Mouse (Mus musculus) hindbrain, embryonic 13.5 days (tissue): ENCODE data around the gene Gm42878. TPM values are rescaled to one million over a fixed set of nuclear protein-coding genes. Genes with fewer than 3 reads are reported as not detected.
A peak's percentile ranks its signal among the peaks of the same experiment; 100 is the strongest.

ENCODE experiments used
- ATAC-seq: fragments of 200-750 bp; cut with Nextera tagmentation; 2 replicates; pipeline ENCODE4 v1.8.0; 2017; ENCODE audit warnings: moderate TSS enrichment; ENCODE audit not compliant: low FRiP score
- H3K27ac ChIP-seq: fragments of 300-500 bp; sonication (generic); 2 replicates; pipeline ENCODE4 v1.5.1; 2015; ENCODE audit warnings: inconsistent platforms, mild to moderate bottlenecking, moderate library complexity
- H3K27me3 ChIP-seq: fragments of 300-500 bp; sonication (generic); 2 replicates; pipeline ENCODE4 v1.6.1; 2015; ENCODE audit warnings: mild to moderate bottlenecking, inconsistent platforms
- H3K36me3 ChIP-seq: fragments of 300-500 bp; sonication (generic); 2 replicates; pipeline ENCODE4 v1.6.1; 2015; ENCODE audit warnings: mild to moderate bottlenecking, inconsistent platforms
- H3K4me1 ChIP-seq: fragments of 300-500 bp; sonication (generic); replicated peaks from 2 replicates; pipeline ENCODE4 v1.6.1; 2015; ENCODE audit warnings: inconsistent platforms
- H3K4me2 ChIP-seq: fragments of 300-500 bp; sonication (generic); 2 replicates; pipeline ENCODE4 v1.6.1; 2015; ENCODE audit warnings: inconsistent platforms, mild to moderate bottlenecking, moderate library complexity
- H3K4me3 ChIP-seq: fragments of 300-500 bp; sonication (generic); 2 replicates; pipeline ENCODE4 v1.5.1; 2015; ENCODE audit warnings: mild to moderate bottlenecking, inconsistent platforms
- H3K9ac ChIP-seq: fragments of 300-500 bp; sonication (generic); 2 replicates; pipeline ENCODE4 v1.6.1; 2015; ENCODE audit warnings: mild to moderate bottlenecking, inconsistent platforms
- H3K9me3 ChIP-seq: fragments of 300-500 bp; sonication (generic); 2 replicates; pipeline ENCODE4 v1.6.1; 2016; ENCODE audit warnings: inconsistent platforms
- WGBS: fragments of 180-500 bp; shearing (Covaris S2); methylation state at CpG from one replicate; pipeline ENCODE4 v1.1.7; 2015; 5-methylcytosine and 5-hydroxymethylcytosine counted together
- polyA plus RNA-seq: library from polyadenylated mRNA; unstranded; fragments of >200 nt; fragmentation: Nextera tagmentation; extraction: Ambion mirVana; gene quantifications from 2 replicates; pipeline ENCODE4 v1.2.1, GENCODE M21; 2015

The Gm42878 gene
- polyA plus RNA-seq, 1 experiment from 2014 or later: not detected

GRCm38 (mm10) chr5:121546530-121546895 is 1.2 kb upstream of the Gm42878 start:
- no peaks in the 10 kb centered on the region for H3K27me3 ChIP-seq
- H3K9ac ChIP-seq: peak overlapping the region; percentile 99
- H3K27ac ChIP-seq: peak overlapping the region; percentile 97
- peak; percentile 17 for ATAC-seq
- H3K9me3 ChIP-seq: no peaks in the 10 kb centered on the region
- H3K4me3 ChIP-seq: peak overlapping the region; percentile 100
- H3K4me1 ChIP-seq: peaks cover 38% of the 10 kb centered on the region
- WGBS: 47% methylated on average over 6 of the region's 6 CpGs
- no peaks in the 10 kb centered on the region for H3K36me3 ChIP-seq
- H3K4me2 ChIP-seq: peak overlapping the region; percentile 69

- H3K27ac ChIP-seq: peak within 1 kb of the TSS; percentile 97
Observed at GRCm38 (mm10) chr5:121545793-121546529, 679 bp upstream of the Gm42878 start, which contains the start of gene Mapkapk5. Gene Mapkapk5, minus strand, starts transcription at chr5:121545905.

GRCm38 (mm10) chr5:121543370-121543769 is 1.9 kb downstream of the Gm42878 start:
- no peaks in the 10 kb centered on the region for H3K27me3 ChIP-seq
- no peaks in the 10 kb centered on the region for H3K9me3 ChIP-seq
- no peak overlapping the region for H3K4me2 ChIP-seq
- H3K9ac ChIP-seq: peak overlapping the region; percentile 46; the same call in 1 of the 2 replicates
- no peak for ATAC-seq
- H3K27ac ChIP-seq: no peak overlapping the region
- no peak overlapping the region for H3K4me3 ChIP-seq
- WGBS: 87% methylated on average over 3 of the region's 3 CpGs
- peaks cover 38% of the 10 kb centered on the region for H3K4me1 ChIP-seq
- peaks cover 3% of the 10 kb centered on the region; the same call in 1 of the 2 replicates for H3K36me3 ChIP-seq

More at GRCm38 (mm10) chr5:121545793-121546529, 679 bp upstream of the Gm42878 start, which contains the start of gene Mapkapk5:
- peak within 1 kb of the TSS; percentile 80 for H3K4me2 ChIP-seq
- H3K9me3 ChIP-seq: no peaks in the 10 kb centered on the region
- H3K27me3 ChIP-seq: no peaks in the 10 kb centered on the region
- peaks cover 38% of the 10 kb centered on the region for H3K4me1 ChIP-seq
- H3K9ac ChIP-seq: peak within 1 kb of the TSS; percentile 99
- H3K36me3 ChIP-seq: no peaks in the 10 kb centered on the region
- 2% methylated on average over 55 of the region's 55 CpGs for WGBS
- H3K4me3 ChIP-seq: peak within 1 kb of the TSS; percentile 100
- ATAC-seq: peak; percentile 91

GRCm38 (mm10) chr5:121541235-121541634 is 4.0 kb downstream of the Gm42878 start:
- Histone ChIP-seq H3K4me3 (no peak overlapping the region), H3K27ac (no peak overlapping the region), H3K36me3 (peaks cover 16% of the 10 kb centered on the region), H3K9ac (no peak overlapping the region), H3K4me2 (no peak overlapping the region), H3K9me3 (no peaks in the 10 kb centered on the region), H3K4me1 (peaks cover 30% of the 10 kb centered on the region), H3K27me3 (no peaks in the 10 kb centered on the region)
- no peak for ATAC-seq
- 88% methylated on average over 7 of the region's 7 CpGs for WGBS

GRCm38 (mm10) chr5:121540066-121540465 is 5.2 kb downstream of the Gm42878 start:
- peaks cover 29% of the 10 kb centered on the region for H3K4me1 ChIP-seq
- no peak overlapping the region for H3K9ac ChIP-seq
- ATAC-seq: no peak
- no peak overlapping the region for H3K4me2 ChIP-seq
- H3K9me3 ChIP-seq: no peaks in the 10 kb centered on the region
- H3K27ac ChIP-seq: no peak overlapping the region
- peaks cover 28% of the 10 kb centered on the region for H3K36me3 ChIP-seq
- 91% methylated on average over 5 of the region's 5 CpGs for WGBS
- H3K4me3 ChIP-seq: no peak overlapping the region
- no peaks in the 10 kb centered on the region for H3K27me3 ChIP-seq

- Histone ChIP-seq H3K36me3 (peaks cover 51% of the 10 kb centered on the region), H3K27me3 (no peaks in the 10 kb centered on the region), H3K4me3 (no peak overlapping the region), H3K4me2 (no peak overlapping the region), H3K9me3 (no peaks in the 10 kb centered on the region), H3K27ac (no peak overlapping the region), H3K4me1 (peaks cover 7% of the 10 kb centered on the region), H3K9ac (no peak overlapping the region)
- no peak for ATAC-seq
- 83% methylated on average over 2 of the region's 2 CpGs for WGBS
Observed at GRCm38 (mm10) chr5:121537588-121537987, 7.7 kb downstream of the Gm42878 start.

- no peak overlapping the region for H3K4me2 ChIP-seq
- peaks cover 2% of the 10 kb centered on the region for H3K4me1 ChIP-seq
- H3K27ac ChIP-seq: no peak overlapping the region
- peaks cover 56% of the 10 kb centered on the region for H3K36me3 ChIP-seq
- ATAC-seq: no peak
- H3K27me3 ChIP-seq: no peaks in the 10 kb centered on the region
- WGBS: 47% methylated on average over 7 of the region's 7 CpGs
- no peak overlapping the region for H3K4me3 ChIP-seq
- no peaks in the 10 kb centered on the region for H3K9me3 ChIP-seq
- no peak overlapping the region for H3K9ac ChIP-seq
Observed at GRCm38 (mm10) chr5:121536921-121537555, 8.2 kb downstream of the Gm42878 start.

GRCm38 (mm10) chr5:121535116-121535515 is 10.2 kb downstream of the Gm42878 start:
- H3K4me3 ChIP-seq: no peak overlapping the region
- peaks cover 73% of the 10 kb centered on the region for H3K36me3 ChIP-seq
- no peaks in the 10 kb centered on the region for H3K27me3 ChIP-seq
- 97% methylated on average over 3 of the region's 3 CpGs for WGBS
- H3K4me1 ChIP-seq: no peaks in the 10 kb centered on the region
- no peak for ATAC-seq
- no peak overlapping the region for H3K27ac ChIP-seq
- H3K9me3 ChIP-seq: no peaks in the 10 kb centered on the region
- no peak overlapping the region for H3K4me2 ChIP-seq
- H3K9ac ChIP-seq: no peak overlapping the region

- H3K27me3 ChIP-seq: no peaks in the 10 kb centered on the region
- WGBS: 93% methylated on average over 5 of the region's 5 CpGs
- no peak overlapping the region for H3K9ac ChIP-seq
- ATAC-seq: no peak
- no peak overlapping the region for H3K4me3 ChIP-seq
- peaks cover 79% of the 10 kb centered on the region for H3K36me3 ChIP-seq
- no peak overlapping the region for H3K27ac ChIP-seq
- H3K4me2 ChIP-seq: no peak overlapping the region
- no peaks in the 10 kb centered on the region for H3K9me3 ChIP-seq
- H3K4me1 ChIP-seq: no peaks in the 10 kb centered on the region
Observed at GRCm38 (mm10) chr5:121534521-121534920, 10.8 kb downstream of the Gm42878 start.

GRCm38 (mm10) chr5:121526961-121527360 is 18.3 kb downstream of the Gm42878 start:
- H3K27me3 ChIP-seq: no peaks in the 10 kb centered on the region
- peaks cover 80% of the 10 kb centered on the region for H3K36me3 ChIP-seq
- H3K9me3 ChIP-seq: no peaks in the 10 kb centered on the region
- H3K4me1 ChIP-seq: no peaks in the 10 kb centered on the region
- WGBS: 84% methylated on average over 8 of the region's 8 CpGs
- ATAC-seq: no peak
- no peak overlapping the region for H3K4me2 ChIP-seq
- no peak overlapping the region for H3K4me3 ChIP-seq
- no peak overlapping the region for H3K27ac ChIP-seq
- H3K9ac ChIP-seq: no peak overlapping the region

GRCm38 (mm10) chr5:121526526-121526925 is 18.8 kb downstream of the Gm42878 start:
- Histone ChIP-seq H3K36me3 (peaks cover 77% of the 10 kb centered on the region), H3K27me3 (no peaks in the 10 kb centered on the region), H3K27ac (no peak overlapping the region), H3K9me3 (no peaks in the 10 kb centered on the region), H3K4me2 (no peak overlapping the region), H3K4me1 (no peaks in the 10 kb centered on the region), H3K4me3 (no peak overlapping the region), H3K9ac (no peak overlapping the region)
- 78% methylated on average over 7 of the region's 7 CpGs for WGBS
- ATAC-seq: no peak

- ATAC-seq: no peak
- H3K9ac ChIP-seq: no peak overlapping the region
- H3K36me3 ChIP-seq: peaks cover 77% of the 10 kb centered on the region
- H3K4me3 ChIP-seq: no peak overlapping the region
- no peaks in the 10 kb centered on the region for H3K4me1 ChIP-seq
- H3K27ac ChIP-seq: no peak overlapping the region
- H3K9me3 ChIP-seq: no peaks in the 10 kb centered on the region
- H3K27me3 ChIP-seq: no peaks in the 10 kb centered on the region
- WGBS: 90% methylated on average over 14 of the region's 14 CpGs
- H3K4me2 ChIP-seq: no peak overlapping the region
Observed at GRCm38 (mm10) chr5:121525774-121526450, 19.4 kb downstream of the Gm42878 start.
